Mouse (Mus musculus): ENCODE results near the gene Tent5c. TPM values are rescaled to one million over a fixed set of nuclear protein-coding genes. Genes with fewer than 3 reads are reported as not detected.
A peak's percentile ranks its signal among the peaks of the same experiment; 100 is the strongest.

The Tent5c gene
- 3.2 and 5.7 TPM in 2 replicates for polyA plus RNA-seq (2014; fragmentation: Nextera tagmentation; extraction: Ambion mirVana)

GRCm38 (mm10) chr3:100489133-100490009 is at the start of gene Tent5c:
Gene Tent5c, minus strand, starts transcription at chr3:100489324.
- DNase-seq (ENCODE audit: low spot score) (peak; percentile 93), ATAC-seq (ENCODE audit: low FRiP score) (peak; percentile 91)
- H3K4me1 ChIP-seq (replicated peaks; ENCODE audit: control insufficient read depth, insufficient read depth, low read length), result peaks cover 6% of the 10 kb centered on the region; the same call in 1 of the 2 replicates
- under 1% methylated on average over 54 of the region's 73 CpGs for WGBS
- peak within 1 kb of the TSS; percentile 92 for H3K4me2 ChIP-seq (replicated peaks)
- H3K4me3 ChIP-seq (replicated peaks; ENCODE audit: low read length), result peak within 1 kb of the TSS; percentile 78
- no peaks in the 10 kb centered on the region for H3K9me3 ChIP-seq (ENCODE audit: control insufficient read depth, low read length)
- H3K36me3 ChIP-seq (replicated peaks; ENCODE audit: control insufficient read depth, insufficient read depth), result no peaks in the 10 kb centered on the region
- peak within 1 kb of the TSS; percentile 53 for H3K9ac ChIP-seq
- no peak within 1 kb of the TSS for H3K27ac ChIP-seq
- H3K27me3 ChIP-seq (ENCODE audit: control insufficient read depth, insufficient read depth, low read length), result peaks cover 42% of the 10 kb centered on the region

GRCm38 (mm10) chr3:100536686-100537085 is 47.6 kb upstream of the Tent5c start:
- DNase-seq (ENCODE audit: low spot score) (no peak), ATAC-seq (ENCODE audit: low FRiP score) (no peak)
- Histone ChIP-seq H3K27ac (no peak overlapping the region), H3K4me3 (replicated peaks; ENCODE audit: low read length) (no peak overlapping the region), H3K4me2 (replicated peaks) (no peak overlapping the region), H3K27me3 (ENCODE audit: control insufficient read depth, insufficient read depth, low read length) (no peaks in the 10 kb centered on the region), H3K9ac (no peak overlapping the region), H3K9me3 (ENCODE audit: control insufficient read depth, low read length) (no peaks in the 10 kb centered on the region), H3K36me3 (replicated peaks; ENCODE audit: control insufficient read depth, insufficient read depth) (no peaks in the 10 kb centered on the region), H3K4me1 (replicated peaks; ENCODE audit: control insufficient read depth, insufficient read depth, low read length) (no peaks in the 10 kb centered on the region)
- WGBS, result 97% methylated on average over 2 of the region's 2 CpGs

GRCm38 (mm10) chr3:100535902-100536301 is 46.8 kb upstream of the Tent5c start:
- Histone ChIP-seq H3K9ac (no peak overlapping the region), H3K4me2 (replicated peaks) (no peak overlapping the region), H3K4me1 (replicated peaks; ENCODE audit: control insufficient read depth, insufficient read depth, low read length) (no peaks in the 10 kb centered on the region), H3K9me3 (ENCODE audit: control insufficient read depth, low read length) (no peaks in the 10 kb centered on the region), H3K27ac (no peak overlapping the region), H3K36me3 (replicated peaks; ENCODE audit: control insufficient read depth, insufficient read depth) (no peaks in the 10 kb centered on the region), H3K4me3 (replicated peaks; ENCODE audit: low read length) (no peak overlapping the region), H3K27me3 (ENCODE audit: control insufficient read depth, insufficient read depth, low read length) (no peaks in the 10 kb centered on the region)
- WGBS, result 77% methylated on average over 4 of the region's 4 CpGs
- no peak for DNase-seq (ENCODE audit: low spot score)
- no peak for ATAC-seq (ENCODE audit: low FRiP score)

GRCm38 (mm10) chr3:100535298-100535697 is 46.2 kb upstream of the Tent5c start:
- no peak overlapping the region for H3K27ac ChIP-seq
- H3K4me2 ChIP-seq (replicated peaks), result no peak overlapping the region
- H3K27me3 ChIP-seq (ENCODE audit: control insufficient read depth, insufficient read depth, low read length), result no peaks in the 10 kb centered on the region
- H3K4me1 ChIP-seq (replicated peaks; ENCODE audit: control insufficient read depth, insufficient read depth, low read length), result no peaks in the 10 kb centered on the region
- H3K9me3 ChIP-seq (ENCODE audit: control insufficient read depth, low read length), result no peaks in the 10 kb centered on the region
- WGBS, result 62% methylated on average over 3 of the region's 3 CpGs
- no peak overlapping the region for H3K4me3 ChIP-seq (replicated peaks; ENCODE audit: low read length)
- no peak overlapping the region for H3K9ac ChIP-seq
- no peak for ATAC-seq (ENCODE audit: low FRiP score)
- no peaks in the 10 kb centered on the region for H3K36me3 ChIP-seq (replicated peaks; ENCODE audit: control insufficient read depth, insufficient read depth)
- DNase-seq (ENCODE audit: low spot score), result no peak

GRCm38 (mm10) chr3:100534394-100534793 is 45.3 kb upstream of the Tent5c start:
- DNase-seq (ENCODE audit: low spot score) (no peak), ATAC-seq (ENCODE audit: low FRiP score) (no peak)
- Histone ChIP-seq H3K4me1 (replicated peaks; ENCODE audit: control insufficient read depth, insufficient read depth, low read length) (no peaks in the 10 kb centered on the region), H3K36me3 (replicated peaks; ENCODE audit: control insufficient read depth, insufficient read depth) (no peaks in the 10 kb centered on the region), H3K27me3 (ENCODE audit: control insufficient read depth, insufficient read depth, low read length) (no peaks in the 10 kb centered on the region), H3K27ac (no peak overlapping the region), H3K9ac (no peak overlapping the region), H3K9me3 (ENCODE audit: control insufficient read depth, low read length) (no peaks in the 10 kb centered on the region), H3K4me3 (replicated peaks; ENCODE audit: low read length) (no peak overlapping the region), H3K4me2 (replicated peaks) (no peak overlapping the region)
- 86% methylated on average over 3 of the region's 3 CpGs for WGBS

- ATAC-seq (ENCODE audit: low FRiP score) (no peak), DNase-seq (ENCODE audit: low spot score) (no peak)
- Histone ChIP-seq H3K4me2 (replicated peaks) (no peak overlapping the region), H3K9ac (no peak overlapping the region), H3K9me3 (ENCODE audit: control insufficient read depth, low read length) (no peaks in the 10 kb centered on the region), H3K27ac (no peak overlapping the region), H3K36me3 (replicated peaks; ENCODE audit: control insufficient read depth, insufficient read depth) (no peaks in the 10 kb centered on the region), H3K27me3 (ENCODE audit: control insufficient read depth, insufficient read depth, low read length) (no peaks in the 10 kb centered on the region), H3K4me3 (replicated peaks; ENCODE audit: low read length) (no peak overlapping the region), H3K4me1 (replicated peaks; ENCODE audit: control insufficient read depth, insufficient read depth, low read length) (no peaks in the 10 kb centered on the region)
Observed at GRCm38 (mm10) chr3:100533429-100533828, 44.3 kb upstream of the Tent5c start.

- no peak overlapping the region for H3K4me3 ChIP-seq (replicated peaks; ENCODE audit: low read length)
- H3K9me3 ChIP-seq (ENCODE audit: control insufficient read depth, low read length), result no peaks in the 10 kb centered on the region
- H3K27ac ChIP-seq, result no peak overlapping the region
- DNase-seq (ENCODE audit: low spot score) (no peak), ATAC-seq (ENCODE audit: low FRiP score) (no peak)
- no peaks in the 10 kb centered on the region for H3K36me3 ChIP-seq (replicated peaks; ENCODE audit: control insufficient read depth, insufficient read depth)
- 95% methylated on average over 5 of the region's 5 CpGs for WGBS
- H3K27me3 ChIP-seq (ENCODE audit: control insufficient read depth, insufficient read depth, low read length), result no peaks in the 10 kb centered on the region
- H3K4me2 ChIP-seq (replicated peaks), result no peak overlapping the region
- H3K4me1 ChIP-seq (replicated peaks; ENCODE audit: control insufficient read depth, insufficient read depth, low read length), result no peaks in the 10 kb centered on the region
- no peak overlapping the region for H3K9ac ChIP-seq
Observed at GRCm38 (mm10) chr3:100530919-100531318, 41.8 kb upstream of the Tent5c start.

GRCm38 (mm10) chr3:100530244-100530788 is 41.2 kb upstream of the Tent5c start:
- no peaks in the 10 kb centered on the region for H3K9me3 ChIP-seq (ENCODE audit: control insufficient read depth, low read length)
- WGBS, result 91% methylated on average over 7 of the region's 7 CpGs
- no peaks in the 10 kb centered on the region for H3K4me1 ChIP-seq (replicated peaks; ENCODE audit: control insufficient read depth, insufficient read depth, low read length)
- DNase-seq (ENCODE audit: low spot score) (no peak), ATAC-seq (ENCODE audit: low FRiP score) (no peak)
- no peaks in the 10 kb centered on the region for H3K36me3 ChIP-seq (replicated peaks; ENCODE audit: control insufficient read depth, insufficient read depth)
- H3K4me2 ChIP-seq (replicated peaks), result no peak overlapping the region
- H3K9ac ChIP-seq, result no peak overlapping the region
- no peak overlapping the region for H3K4me3 ChIP-seq (replicated peaks; ENCODE audit: low read length)
- H3K27me3 ChIP-seq (ENCODE audit: control insufficient read depth, insufficient read depth, low read length), result no peaks in the 10 kb centered on the region
- H3K27ac ChIP-seq, result no peak overlapping the region

GRCm38 (mm10) chr3:100522671-100523070 is 33.5 kb upstream of the Tent5c start:
- Histone ChIP-seq H3K4me1 (replicated peaks; ENCODE audit: control insufficient read depth, insufficient read depth, low read length) (no peaks in the 10 kb centered on the region), H3K4me3 (replicated peaks; ENCODE audit: low read length) (no peak overlapping the region), H3K36me3 (replicated peaks; ENCODE audit: control insufficient read depth, insufficient read depth) (no peaks in the 10 kb centered on the region), H3K9me3 (ENCODE audit: control insufficient read depth, low read length) (no peaks in the 10 kb centered on the region), H3K4me2 (replicated peaks) (no peak overlapping the region), H3K9ac (no peak overlapping the region), H3K27me3 (ENCODE audit: control insufficient read depth, insufficient read depth, low read length) (no peaks in the 10 kb centered on the region), H3K27ac (no peak overlapping the region)
- no peak for DNase-seq (ENCODE audit: low spot score)
- 79% methylated on average over 7 of the region's 7 CpGs for WGBS
- ATAC-seq (ENCODE audit: low FRiP score), result no peak
